Mouse (Mus musculus) embryonic fibroblast, embryonic 13.5 days (primary cell): ENCODE measurements around the gene Uggt1.

Source experiments
- CTCF ChIP-seq: IDR thresholded peaks from 2 replicates; pipeline ENCODE4 v1.5.1; 2011; ENCODE audit warnings: mild to moderate bottlenecking, control low read depth, low read length, moderate library complexity, borderline replicate concordance; ENCODE audit not compliant: insufficient read depth
- POLR2A ChIP-seq: IDR thresholded peaks from 2 replicates; pipeline ENCODE4 v1.6.1; 2011; ENCODE audit warnings: low read depth, mild to moderate bottlenecking, control low read depth, low read length, moderate library complexity

DNA sequence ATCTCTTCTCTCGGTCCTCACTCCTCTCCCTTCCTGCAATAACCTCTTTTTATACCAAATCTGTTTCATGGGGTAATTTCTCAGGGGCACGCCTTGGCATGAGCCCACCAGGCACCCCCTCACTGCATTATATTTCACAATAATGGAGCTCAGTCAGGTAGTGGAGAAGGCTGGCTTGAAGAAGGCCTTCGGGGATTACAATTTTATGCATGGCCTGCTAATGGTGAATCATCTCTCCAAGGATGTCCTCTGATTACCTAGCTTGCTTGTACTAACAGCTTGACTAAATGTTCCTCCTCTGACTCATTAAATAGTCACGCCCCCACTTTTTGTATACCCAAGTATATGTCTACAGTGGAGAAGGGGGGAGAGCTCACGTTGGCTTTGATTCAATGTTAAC is 128.0 kb downstream of the Uggt1 start:
- no peak for TF ChIP-seq CTCF
- no peak for TF ChIP-seq POLR2A
